ENCODE assay signal across 8 mouse cellular contexts in the genomic region with DNA sequence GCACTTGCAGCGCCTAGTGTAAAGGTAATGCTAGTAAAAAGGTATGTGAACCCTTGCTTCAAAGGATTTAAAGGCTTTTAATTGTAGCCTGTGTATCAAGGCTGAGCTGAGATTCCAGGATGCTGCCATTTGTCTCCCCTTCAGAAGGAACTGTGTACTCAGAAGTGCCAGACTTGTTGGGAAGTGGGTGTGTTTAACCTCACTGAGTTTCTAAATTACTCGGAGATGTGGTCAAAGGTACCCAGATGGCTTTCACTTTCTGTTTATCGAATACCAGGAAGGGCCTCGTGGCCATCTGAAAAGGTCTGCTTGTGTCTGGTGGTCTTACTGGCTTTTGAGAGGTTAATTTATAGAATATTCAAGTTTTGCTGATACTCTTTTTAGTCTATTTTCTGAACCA. TPM values are rescaled to one million over a fixed set of nuclear protein-coding genes. Genes with fewer than 3 reads are reported as not detected.
DNase-seq lines count a peak whose midpoint lies in the region; ATAC-seq and TF ChIP-seq lines count a peak whose summit lies in the region.

No protein-coding gene starts in this region.

- H3K27ac ChIP-seq in heart, embryonic 10.5 days: no peak overlapping the region
- H3K27ac ChIP-seq in CH12.LX (ENCODE audit: insufficient read depth, low read depth) (no peak overlapping the region), macrophage (no peak overlapping the region)

- dilution Hi-C loops in CH12.LX (cut with MboI; ENCODE audit: extremely low pct_ligation_motif_present, extremely low pct_unique_long_range_greater_than_20kb, low sequenced_read_pairs): no loop called here

- intact Hi-C loops in heart, postnatal 36 days (cut with DNase I): loop anchor here (2.0 kb wide), 1 partner anchor 67 kb away; no protein-coding TSS in a partner anchor

- no peak; the same call in none of the 2 replicates for TF ChIP-seq RAD21 in CH12.LX (IDR thresholded peaks at IDR 0.05; ENCODE audit: low read depth, low read length)

- peak; percentile 23 to 40; a peak in 1 of 4 replicates for ATAC-seq in hematopoietic stem cell, adult 5-6 weeks (replicated peaks in 1 of 2; ENCODE audit: insufficient read depth in 1 of 2, low FRiP score in 2 of 2, low TSS enrichment in 1 of 2, low read depth in 1 of 2, poor library complexity in 2 of 2, severe bottlenecking in 2 of 2)

- in situ Hi-C loops in CH12.LX (cut with MboI; ENCODE audit: low pct_ligation_motif_present, low pct_unique_long_range_greater_than_20kb, low sequenced_read_pairs): no loop called here

- no peak for TF ChIP-seq CTCF in CH12.LX (conservative IDR thresholded peaks at IDR 0.05 in 1 of 2, IDR thresholded peaks at IDR 0.05 in 1 of 2; ENCODE audit: low read depth in 2 of 2, low read length in 2 of 2)

- peak overlapping the region; percentile 99 for H3K4me2 ChIP-seq in CH12.LX (ENCODE audit: insufficient read depth, low read depth, poor library complexity, severe bottlenecking)

- H3K27me3 ChIP-seq in heart, embryonic 10.5 days (ENCODE audit: insufficient read depth, poor library complexity, severe bottlenecking): no peaks in the 10 kb centered on the region
- no peaks in the 10 kb centered on the region for H3K27me3 ChIP-seq in CH12.LX (replicated peaks)

- peaks cover 14% of the 10 kb centered on the region for H3K4me1 ChIP-seq in heart, embryonic 10.5 days
- H3K4me1 ChIP-seq in CH12.LX (ENCODE audit: control insufficient read depth in 1 of 2, insufficient read depth in 2 of 2): peaks cover 5 to 52% of the 10 kb centered on the region in 2 experiments; a peak in 3 of 4 replicates

- H3K36me3 ChIP-seq in heart, embryonic 10.5 days: no peaks in the 10 kb centered on the region
- peaks cover 0 to 15% of the 10 kb centered on the region in 2 experiments for H3K36me3 ChIP-seq in CH12.LX (replicated peaks in 1 of 2; ENCODE audit: control insufficient read depth in 1 of 2, insufficient read depth in 1 of 2, low read length in 1 of 2)
- no peaks in the 10 kb centered on the region for H3K36me3 ChIP-seq in macrophage (ENCODE audit: inconsistent target)

- no peak for TF ChIP-seq POLR2A in CH12.LX (IDR thresholded peaks at IDR 0.05; ENCODE audit: low read depth, low read length)

- peak overlapping the region; percentile 92 for H3K4me3 ChIP-seq in heart, embryonic 10.5 days
- H3K4me3 ChIP-seq in CH12.LX (replicated peaks in 1 of 3; ENCODE audit: low read depth in 2 of 3, low read length in 2 of 3, poor library complexity in 1 of 3) (peak overlapping the region; percentile 86 to 99 (median 97)), macrophage (ENCODE audit: inconsistent target) (peak overlapping the region; percentile 88)

- peak; percentile 95 for TF ChIP-seq EP300 in CH12.LX (IDR thresholded peaks at IDR 0.05; ENCODE audit: low read length)

- H3K79me2 ChIP-seq in CH12.LX (replicated peaks; ENCODE audit: control insufficient read depth, extremely low read depth, insufficient read depth, poor library complexity, severe bottlenecking) (peaks cover 20% of the 10 kb centered on the region), macrophage (ENCODE audit: inconsistent target) (peaks cover 64% of the 10 kb centered on the region)

- no peak for DNase-seq in heart, embryonic 10.5 days (ENCODE audit: low spot score)
- no peak for DNase-seq in heart, postnatal 36 days
- peak; percentile 81 for DNase-seq in CH12.LX (ENCODE audit: extremely low read depth)
- DNase-seq in gastrocnemius, postnatal 10 days: no peak
- DNase-seq in urinary bladder, postnatal 10 days (ENCODE audit: low spot score): no peak
- no peak for DNase-seq in adrenal gland, postnatal 25 days

- H3K9ac ChIP-seq in CH12.LX (ENCODE audit: insufficient read depth, low read depth): peak overlapping the region; percentile 40; the same call in 1 of the 2 replicates

- H3K9me3 ChIP-seq in heart, embryonic 10.5 days: no peaks in the 10 kb centered on the region
- no peaks in the 10 kb centered on the region for H3K9me3 ChIP-seq in CH12.LX (replicated peaks; ENCODE audit: low read length)

- WGBS in heart, embryonic 10.5 days: 43% methylated on average over 4 of the region's 4 CpGs
- WGBS in macrophage (ENCODE audit: missing documents): 2% methylated on average over 4 of the region's 4 CpGs

TF ChIP-seq in CH12.LX, 34 proteins besides CTCF, POLR2A, EP300 and RAD21 (continues in another document):
- TF ChIP-seq PAX5 (IDR thresholded peaks at IDR 0.05; ENCODE audit: low read length) (no peak), KAT2A (IDR thresholded peaks at IDR 0.05; ENCODE audit: insufficient replicate concordance, low read length) (0 out of 2 replicates have a peak, but pooled peaks have one; percentile 59), POLR2AphosphoS2 (IDR thresholded peaks at IDR 0.05; ENCODE audit: low read depth, low read length) (no peak), ZNF384 (IDR thresholded peaks at IDR 0.05; ENCODE audit: low read depth, low read length) (no peak), GABPA (IDR thresholded peaks at IDR 0.05; ENCODE audit: insufficient replicate concordance, low read depth, low read length) (no peak), ZMIZ1 (IDR thresholded peaks at IDR 0.05; ENCODE audit: low read depth, low read length) (no peak), MXI1 (IDR thresholded peaks at IDR 0.05; ENCODE audit: low read depth, low read length) (peak; percentile 76), ETS1 (conservative IDR thresholded peaks at IDR 0.05; ENCODE audit: low read depth, low read length) (peak; percentile 98), ELF1 (IDR thresholded peaks at IDR 0.05; ENCODE audit: low read depth, low read length) (peak; percentile 80), TBP (conservative IDR thresholded peaks at IDR 0.05; ENCODE audit: low read depth, low read length) (no peak), MAZ (IDR thresholded peaks at IDR 0.05; ENCODE audit: low read depth, low read length) (peak; percentile 75; the same call in 1 of the 2 replicates), JUND (conservative IDR thresholded peaks at IDR 0.05; ENCODE audit: low read depth, low read length) (peak; percentile 95), USF2 (conservative IDR thresholded peaks at IDR 0.05; ENCODE audit: low read depth, low read length) (no peak), MEF2A (IDR thresholded peaks at IDR 0.05; ENCODE audit: borderline replicate concordance, low read depth, low read length) (peak; percentile 83), NRF1 (IDR thresholded peaks at IDR 0.05; ENCODE audit: low read depth, low read length) (0 out of 2 replicates have a peak, but pooled peaks have one; percentile 11), HCFC1 (IDR thresholded peaks at IDR 0.05; ENCODE audit: low read depth, low read length) (peak; percentile 54), BHLHE40 (IDR thresholded peaks at IDR 0.05; ENCODE audit: low read depth, low read length) (peak; percentile 83), SMC3 (IDR thresholded peaks at IDR 0.05; ENCODE audit: low read depth, low read length) (peak; percentile 10; the same call in 1 of the 2 replicates), JUN (IDR thresholded peaks at IDR 0.05; ENCODE audit: insufficient read depth, low read depth, low read length) (peak; percentile 82), CHD1 (IDR thresholded peaks at IDR 0.05; ENCODE audit: low read depth, low read length) (0 out of 2 replicates have a peak, but pooled peaks have one; percentile 36), SIN3A (IDR thresholded peaks at IDR 0.05; ENCODE audit: low read length) (peak; percentile 99), CHD2 (IDR thresholded peaks at IDR 0.05; ENCODE audit: low read length) (peak; percentile 74; the same call in 1 of the 2 replicates), MAX (IDR thresholded peaks at IDR 0.05; ENCODE audit: low read length) (0 out of 2 replicates have a peak, but pooled peaks have one; percentile 48), E2F4 (IDR thresholded peaks at IDR 0.05; ENCODE audit: insufficient replicate concordance, low read depth, low read length) (0 out of 2 replicates have a peak, but pooled peaks have one; percentile 31), USF1 (IDR thresholded peaks at IDR 0.05; ENCODE audit: low read depth, low read length) (no peak), IRF4 (IDR thresholded peaks at IDR 0.05; ENCODE audit: low read depth, low read length) (peak; percentile 98), MYC (IDR thresholded peaks at IDR 0.05; ENCODE audit: low read depth, low read length) (peak; percentile 70; the same call in 1 of the 2 replicates), ZC3H11A (IDR thresholded peaks at IDR 0.05; ENCODE audit: low read depth, low read length) (no peak), NELFE (IDR thresholded peaks at IDR 0.05; ENCODE audit: low read depth, low read length) (peak; percentile 30; the same call in 1 of the 2 replicates)

RNA-seq across cellular contexts. Expression of gene Rnf19b, which starts 1.9 kb away (rescaled TPM):
- 5.3 and 6.8 TPM in 2 replicates for polyA plus RNA-seq in heart, embryonic 10.5 days (2016; fragmentation: Nextera tagmentation; extraction: Ambion mirVana)
- 10 to 100 TPM; 24.3 to 27.2 TPM for total RNA-seq in heart, postnatal 36 days (2021)
- 65.3 and 75.3 TPM in 2 replicates for total RNA-seq in CH12.LX (2012; rRNA removed)
- 104 and 111 TPM in 2 replicates for total RNA-seq in CH12.LX (2014; rRNA removed)
- polyA plus RNA-seq in CH12.LX (2012; ENCODE audit: insufficient read length, low read depth): 98.3 and 102 TPM in 2 replicates
- 59.5 and 74.9 TPM in 2 replicates for total RNA-seq in hematopoietic stem cell, adult 5-6 weeks (2017)
- 100 to 1,000 TPM in 23 of 26 experiments, 10 to 100 TPM in 3; 43.8 to 854 (median 239) TPM for total RNA-seq in macrophage (2018; cell fraction: chromatin; rRNA removed)
- 100 to 1,000 TPM in 21 of 26 experiments, 10 to 100 TPM in 5; 61.2 to 599 (median 214) TPM for total RNA-seq in macrophage (2018; cell fraction: cytosol; rRNA removed)
- 100 to 1,000 TPM in 23 of 26 experiments, 10 to 100 TPM in 3; 42.1 to 649 (median 369) TPM for total RNA-seq in macrophage (2018; cell fraction: nucleus; rRNA removed)
- polyA plus RNA-seq in macrophage (2018): 46.8 to 75.4 TPM (median 72.8 TPM) in 3 replicates
- 10 to 100 TPM; 17.0 to 17.4 TPM for total RNA-seq in gastrocnemius, postnatal 10 days (2021)
- 20.5 and 29.8 TPM in 2 replicates for total RNA-seq in adrenal gland, postnatal 25 days (2021)

RNA-seq across cellular contexts. Expression of gene Tmem54, which starts 45.4 kb away (rescaled TPM):
- 1.1 and 5.6 TPM in 2 replicates for polyA plus RNA-seq in heart, embryonic 10.5 days (2016; fragmentation: Nextera tagmentation; extraction: Ambion mirVana)
- total RNA-seq in heart, postnatal 36 days (2021): not detected
- total RNA-seq in CH12.LX (2012; rRNA removed) (not detected in 2 replicates), CH12.LX (2014; rRNA removed) (not detected in 2 replicates)
- polyA plus RNA-seq in CH12.LX (2012; ENCODE audit: insufficient read length, low read depth) (not detected in 2 replicates), macrophage (2018) (not detected in 3 replicates)
- not detected in 2 replicates for total RNA-seq in hematopoietic stem cell, adult 5-6 weeks (2017)
- total RNA-seq in macrophage (2018; cell fraction: chromatin; rRNA removed): under 1 TPM in 1 of 26 experiments, not detected in 25; 0.62 TPM
- total RNA-seq in macrophage (2018; cell fraction: cytosol; rRNA removed): not detected
- total RNA-seq in macrophage (2018; cell fraction: nucleus; rRNA removed): 1 to 10 TPM in 3 of 26 experiments, not detected in 23; 1.4 to 5.0 (median 1.6) TPM
- total RNA-seq in gastrocnemius, postnatal 10 days (2021): not detected
- not detected in 2 replicates for total RNA-seq in adrenal gland, postnatal 25 days (2021)
